Mouse (Mus musculus) lung, embryonic 16.5 days (tissue): ENCODE measurements around the gene Gm43720. TPM values are rescaled to one million over a fixed set of nuclear protein-coding genes. Genes with fewer than 3 reads are reported as not detected.

Experiments used
- ATAC-seq: fragments of 200-750 bp; cut with Nextera tagmentation; 2 replicates; pipeline ENCODE4 v1.8.0; 2017; ENCODE audit warnings: low read depth, mild to moderate bottlenecking, moderate library complexity
- H3K27ac ChIP-seq: fragments of 300-500 bp; sonication (generic); 2 replicates; pipeline ENCODE4 v1.5.1; 2014; ENCODE audit warnings: mild to moderate bottlenecking, control low read depth, low read length
- H3K27me3 ChIP-seq: fragments of 300-500 bp; sonication (generic); 2 replicates; pipeline ENCODE4 v1.6.1; 2014; ENCODE audit warnings: low read depth, low read length, mixed read lengths; ENCODE audit not compliant: control insufficient read depth, insufficient read depth
- H3K36me3 ChIP-seq: fragments of 300-500 bp; sonication (generic); 2 replicates; pipeline ENCODE4 v1.6.1; 2014; ENCODE audit warnings: low read length; ENCODE audit not compliant: control insufficient read depth, insufficient read depth
- H3K4me1 ChIP-seq: fragments of 300-500 bp; sonication (generic); replicated peaks from 2 replicates; pipeline ENCODE4 v1.6.1; 2014; ENCODE audit warnings: low read length, mixed read lengths; ENCODE audit not compliant: control insufficient read depth, insufficient read depth
- H3K4me2 ChIP-seq: fragments of 300-500 bp; sonication (generic); 2 replicates; pipeline ENCODE4 v1.6.1; 2014; ENCODE audit warnings: low read depth, low read length, control low read depth
- H3K4me3 ChIP-seq: fragments of 300-500 bp; sonication (generic); 2 replicates; pipeline ENCODE4 v1.5.1; 2014; ENCODE audit warnings: mild to moderate bottlenecking, low read length, control low read depth
- H3K9ac ChIP-seq: fragments of 300-500 bp; sonication (generic); 2 replicates; pipeline ENCODE4 v1.6.1; 2014; ENCODE audit warnings: low read length, control low read depth
- H3K9me3 ChIP-seq: fragments of 300-500 bp; sonication (generic); 2 replicates; pipeline ENCODE4 v1.6.1; 2016; ENCODE audit warnings: low read length; ENCODE audit not compliant: control insufficient read depth
- WGBS: fragments of 180-500 bp; shearing (Covaris S2); extraction: QIAGEN DNeasy Blood & Tissue Kit; methylation state at CpG from one replicate; pipeline ENCODE4 v1.1.7; 2014; 5-methylcytosine and 5-hydroxymethylcytosine counted together
- polyA plus RNA-seq: library from polyadenylated mRNA; unstranded; fragments of >200 nt; fragmentation: Nextera tagmentation; extraction: Ambion mirVana; gene quantifications from 2 replicates; pipeline ENCODE4 v1.2.1, GENCODE M21; 2015

The Gm43720 gene
- polyA plus RNA-seq: 0.13 and 0.19 TPM in 2 replicates

DNA sequence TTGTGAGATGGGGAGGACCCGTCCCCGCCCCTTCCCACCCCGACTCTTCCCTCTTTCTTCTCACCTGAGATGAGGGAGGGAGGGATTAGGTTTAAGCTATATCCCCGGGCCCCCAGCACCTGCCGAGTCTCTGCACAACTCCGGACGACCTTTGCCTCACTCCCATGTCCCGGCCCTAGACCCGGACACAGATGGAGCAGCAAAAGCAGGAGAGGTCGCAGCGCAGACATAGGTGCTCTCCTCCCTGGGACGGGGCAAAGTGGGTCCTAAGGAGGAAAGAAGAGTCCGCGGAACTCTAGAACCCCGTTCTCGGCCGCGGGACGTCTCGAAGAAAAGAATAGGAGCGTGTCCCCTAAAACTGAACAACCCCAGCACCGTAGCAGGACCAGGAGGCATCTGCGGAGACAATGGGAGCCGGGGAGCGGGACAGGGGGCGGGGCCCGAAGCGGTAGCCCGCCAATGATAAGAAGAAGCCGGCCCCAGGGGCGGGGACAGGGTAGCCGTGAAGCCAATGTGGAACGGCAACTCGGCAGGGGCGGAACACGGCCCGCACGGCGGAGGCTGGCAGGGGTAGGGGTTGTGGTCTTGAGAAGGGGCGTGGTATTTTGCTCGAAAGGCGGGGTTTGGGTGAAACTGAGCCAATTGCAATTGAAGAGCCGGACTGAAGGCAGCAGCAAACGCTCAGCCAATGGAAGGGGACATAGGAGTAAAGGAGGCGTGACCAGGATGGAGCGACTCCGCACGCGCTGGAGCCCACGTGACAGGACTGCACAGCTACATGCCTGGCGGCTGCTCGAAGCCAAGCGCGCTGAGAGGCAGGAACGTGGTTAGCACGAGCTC, at the start of gene Gm43720, which contains the start of the genes Gpc2 and Stag3:
TSS of gene Gm43720 (minus strand) at position 374 of the 840 bp plus-strand sequence.
TSS of gene Gpc2 (minus strand) at position 421 of the 840 bp plus-strand sequence.
TSS of gene Stag3 (plus strand) at position 656 of the 840 bp plus-strand sequence.
- WGBS: under 1% methylated on average over 56 of the region's 56 CpGs

DNA sequence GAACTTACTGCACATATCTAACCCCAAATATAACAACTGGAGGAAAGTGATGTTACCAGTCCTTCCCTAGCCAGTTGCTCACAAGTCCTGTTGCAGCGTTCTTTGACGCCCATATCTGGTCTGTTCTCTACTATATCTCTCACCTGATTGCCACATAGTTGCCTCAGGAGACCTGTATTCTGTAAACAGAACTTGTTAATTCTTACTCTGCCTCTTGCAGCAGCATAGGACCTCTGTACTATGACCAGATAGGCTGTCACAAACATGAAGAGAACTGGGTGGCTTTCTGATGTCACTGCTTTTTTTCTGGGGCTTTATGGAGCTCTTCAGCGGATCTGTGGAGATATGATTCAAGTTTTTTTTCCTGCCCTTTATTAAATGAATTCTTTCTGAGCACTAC, 33.0 kb upstream of the Gm43720 start:
- Histone ChIP-seq H3K9me3 (no peaks in the 10 kb centered on the region), H3K9ac (no peak overlapping the region), H3K4me2 (no peak overlapping the region), H3K4me3 (no peak overlapping the region), H3K27me3 (no peaks in the 10 kb centered on the region), H3K36me3 (no peaks in the 10 kb centered on the region), H3K27ac (no peak overlapping the region), H3K4me1 (no peaks in the 10 kb centered on the region)
- ATAC-seq: no peak
- WGBS: 82% methylated on average over 3 of the region's 3 CpGs

More for the DNA sequence above, at the start of gene Gm43720, which contains the start of the genes Gpc2 and Stag3:
- 0 out of 2 replicates have a peak, but pooled peaks cover 2% of the 10 kb centered on the region for H3K36me3 ChIP-seq
- 0 out of 2 replicates have a peak within 1 kb of the TSS, but pooled peaks have one; percentile 13 for H3K27ac ChIP-seq
- peak within 1 kb of the TSS; percentile 75 for H3K4me3 ChIP-seq
- H3K9me3 ChIP-seq: peaks cover 8% of the 10 kb centered on the region
- H3K4me2 ChIP-seq: peak within 1 kb of the TSS; percentile 89
- peaks cover 19% of the 10 kb centered on the region for H3K4me1 ChIP-seq
- H3K27me3 ChIP-seq: 0 out of 2 replicates have a peak, but pooled peaks cover 2% of the 10 kb centered on the region
- H3K9ac ChIP-seq: peak within 1 kb of the TSS; percentile 75
- peak; percentile 99 for ATAC-seq

DNA sequence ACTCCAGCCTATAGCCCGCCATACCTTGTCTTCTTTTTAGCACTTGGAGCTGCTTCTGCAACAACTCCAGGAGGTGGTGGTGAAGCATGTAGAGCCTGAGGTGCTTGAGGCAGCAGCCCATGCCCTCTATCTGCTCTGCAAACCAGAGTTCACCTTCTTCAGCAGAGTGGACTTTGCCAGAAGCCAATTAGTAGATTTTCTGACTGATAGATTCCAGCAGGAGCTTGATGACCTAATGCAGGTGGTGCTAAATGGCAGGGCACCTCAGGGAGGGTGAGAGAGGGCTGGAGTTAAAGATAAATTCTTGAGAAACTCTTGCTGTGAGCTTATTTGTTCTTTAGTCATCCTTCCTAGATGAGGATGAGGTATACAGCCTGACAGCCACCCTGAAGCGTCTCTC, 19.9 kb upstream of the Gm43720 start:
- H3K9me3 ChIP-seq: no peaks in the 10 kb centered on the region
- no peak overlapping the region for H3K9ac ChIP-seq
- no peak overlapping the region for H3K4me3 ChIP-seq
- H3K36me3 ChIP-seq: no peaks in the 10 kb centered on the region
- no peak overlapping the region for H3K27ac ChIP-seq
- no peaks in the 10 kb centered on the region for H3K4me1 ChIP-seq
- ATAC-seq: no peak
- WGBS: 78% methylated on average over 2 of the region's 2 CpGs
- no peaks in the 10 kb centered on the region for H3K27me3 ChIP-seq
- H3K4me2 ChIP-seq: no peak overlapping the region

DNA sequence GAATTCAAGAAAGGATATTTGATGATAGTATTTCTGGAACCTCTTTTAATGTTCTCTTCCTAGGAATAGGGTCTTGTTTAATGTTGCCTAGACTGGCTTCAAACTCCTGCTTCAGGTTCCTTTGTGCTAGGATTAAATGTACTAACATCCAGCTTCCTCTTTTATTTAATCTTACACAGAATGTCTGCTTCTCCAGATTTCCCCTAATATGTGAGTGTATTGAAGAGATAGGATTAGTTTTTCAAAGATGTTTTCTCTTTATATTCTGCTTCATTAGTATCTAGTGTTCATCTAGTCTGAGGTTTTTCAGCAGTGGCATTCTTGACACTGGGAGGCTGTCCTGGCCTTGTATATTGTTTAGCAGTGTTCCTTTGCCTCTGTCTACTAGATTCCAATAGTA, 14.4 kb upstream of the Gm43720 start:
- Histone ChIP-seq H3K36me3 (no peaks in the 10 kb centered on the region), H3K4me1 (no peaks in the 10 kb centered on the region), H3K27me3 (no peaks in the 10 kb centered on the region), H3K9me3 (no peaks in the 10 kb centered on the region), H3K27ac (no peak overlapping the region), H3K4me3 (no peak overlapping the region), H3K9ac (no peak overlapping the region), H3K4me2 (no peak overlapping the region)
- ATAC-seq: no peak

DNA sequence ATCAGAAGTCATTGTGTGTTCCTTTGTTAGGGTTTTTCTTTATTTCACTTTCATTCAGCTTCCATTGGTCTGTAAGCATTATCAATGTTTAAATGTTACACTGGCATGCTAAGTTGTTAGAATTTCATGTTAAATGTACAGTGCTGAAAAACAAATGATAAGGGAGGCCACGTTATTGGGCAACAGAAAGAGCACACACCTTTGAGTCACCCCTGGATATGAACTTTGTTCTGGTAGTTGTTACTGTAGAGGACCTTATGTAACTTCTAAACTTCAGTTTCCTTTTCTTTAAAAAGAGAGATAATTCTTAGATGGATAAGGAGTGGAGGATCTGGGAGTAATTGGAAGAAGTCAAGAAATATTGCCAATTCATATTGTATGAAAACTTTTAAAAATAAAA, 11.9 kb upstream of the Gm43720 start:
- no peak for ATAC-seq
- Histone ChIP-seq H3K9me3 (no peaks in the 10 kb centered on the region), H3K4me3 (no peak overlapping the region), H3K4me1 (no peaks in the 10 kb centered on the region), H3K27ac (no peak overlapping the region), H3K27me3 (no peaks in the 10 kb centered on the region), H3K4me2 (no peak overlapping the region), H3K9ac (no peak overlapping the region), H3K36me3 (no peaks in the 10 kb centered on the region)
- WGBS: 74% methylated on average over 1 of the region's 1 CpGs

DNA sequence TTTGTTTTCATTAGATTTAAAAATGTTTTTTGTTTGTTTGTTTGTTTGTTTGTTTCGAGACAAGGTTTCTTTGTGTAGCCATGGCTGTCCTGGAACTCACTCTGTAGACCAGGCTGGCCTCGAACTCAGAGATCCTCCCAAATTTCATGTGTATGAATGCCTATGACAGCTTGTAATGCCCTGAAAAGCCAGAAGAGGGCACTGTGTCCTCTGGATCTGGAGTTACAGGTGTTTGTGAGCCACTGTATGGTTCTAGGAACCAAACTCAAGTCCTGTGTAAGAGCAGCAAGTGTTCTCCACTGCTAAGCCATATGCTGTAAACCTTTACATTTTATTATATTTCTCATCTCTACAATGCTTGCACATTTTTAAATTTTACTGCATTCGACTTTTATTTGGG, 8.1 kb upstream of the Gm43720 start:
- no peaks in the 10 kb centered on the region for H3K4me1 ChIP-seq
- H3K4me2 ChIP-seq: no peak overlapping the region
- ATAC-seq: no peak

DNA sequence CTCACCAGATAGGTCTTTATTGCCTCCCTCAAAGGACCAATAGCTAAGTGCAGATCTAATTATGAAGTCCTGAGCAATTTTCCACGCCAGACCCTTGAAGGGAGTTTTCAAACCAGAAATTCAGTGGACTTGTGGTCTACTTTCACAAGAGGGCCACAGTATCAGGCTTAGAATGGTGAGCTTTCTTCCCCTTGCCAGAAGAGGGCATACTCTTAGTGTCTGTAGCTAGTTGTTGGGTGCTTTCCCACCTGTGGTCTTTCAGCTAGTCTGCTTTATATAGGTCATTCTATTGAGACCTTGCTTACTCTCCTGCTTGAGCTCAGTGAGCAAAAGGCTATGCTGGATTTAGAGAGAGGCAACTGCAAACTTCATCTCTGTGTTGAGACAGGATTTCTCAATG, 3.8 kb upstream of the Gm43720 start:
- Histone ChIP-seq H3K4me3 (no peak overlapping the region), H3K27ac (no peak overlapping the region), H3K36me3 (no peaks in the 10 kb centered on the region), H3K9ac (no peak overlapping the region), H3K27me3 (0 out of 2 replicates have a peak, but pooled peaks cover 2% of the 10 kb centered on the region), H3K9me3 (peaks cover 8% of the 10 kb centered on the region), H3K4me1 (peaks cover 13% of the 10 kb centered on the region), H3K4me2 (no peak overlapping the region)
- no peak for ATAC-seq
- WGBS: 49% methylated on average over 1 of the region's 1 CpGs

More for the DNA sequence above, 8.1 kb upstream of the Gm43720 start:
- Histone ChIP-seq H3K27me3 (no peaks in the 10 kb centered on the region), H3K36me3 (no peaks in the 10 kb centered on the region), H3K4me3 (no peak overlapping the region), H3K9ac (no peak overlapping the region), H3K9me3 (no peaks in the 10 kb centered on the region), H3K27ac (no peak overlapping the region)
- WGBS: 63% methylated on average over 3 of the region's 3 CpGs

DNA sequence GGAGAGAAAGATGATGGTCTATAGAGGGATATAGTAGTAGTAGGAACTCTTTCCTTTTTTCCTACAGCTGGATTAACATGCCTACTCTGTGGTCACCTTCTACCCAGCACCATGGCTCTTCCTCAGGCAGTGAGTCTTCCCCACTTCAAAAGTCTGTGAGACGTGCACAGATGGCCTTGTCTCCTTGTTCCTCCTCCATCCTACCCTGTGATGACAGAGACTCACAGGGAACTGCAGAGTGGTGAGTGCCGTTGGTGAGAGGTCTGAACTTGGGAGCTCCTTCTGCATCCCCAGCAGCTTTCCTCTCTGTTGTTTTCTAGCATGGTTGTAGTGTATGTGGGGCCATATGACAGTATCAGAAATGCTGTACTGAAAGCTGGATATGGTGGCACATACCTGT, 2.0 kb upstream of the Gm43720 start:
- Histone ChIP-seq H3K9ac (no peak overlapping the region), H3K9me3 (peaks cover 8% of the 10 kb centered on the region), H3K27me3 (0 out of 2 replicates have a peak, but pooled peaks cover 2% of the 10 kb centered on the region), H3K27ac (no peak overlapping the region), H3K36me3 (0 out of 2 replicates have a peak, but pooled peaks cover 2% of the 10 kb centered on the region), H3K4me3 (no peak overlapping the region), H3K4me1 (peaks cover 13% of the 10 kb centered on the region), H3K4me2 (no peak overlapping the region)
- WGBS: 88% methylated on average over 2 of the region's 2 CpGs
- no peak for ATAC-seq

DNA sequence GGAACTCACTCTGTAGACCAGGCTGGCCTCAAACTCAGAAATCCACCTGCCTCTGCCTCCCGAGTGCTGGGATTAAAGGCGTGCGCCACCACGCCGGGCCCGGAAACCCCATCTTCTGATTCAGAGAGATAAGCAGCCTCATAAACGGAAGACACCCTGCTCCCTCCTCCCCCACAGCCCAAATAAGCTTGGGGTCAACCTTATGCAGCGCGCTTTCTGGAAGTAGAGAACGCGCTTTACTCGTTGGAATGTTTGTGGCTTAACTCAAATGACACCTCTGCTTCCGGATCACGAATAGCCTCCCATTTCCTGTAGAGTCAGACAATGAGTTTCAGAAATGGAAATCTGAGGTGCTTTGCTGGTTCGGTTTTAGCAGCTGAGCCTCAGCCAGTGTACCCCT, 1.1 kb upstream of the Gm43720 start:
- H3K4me2 ChIP-seq: no peak overlapping the region
- 0 out of 2 replicates have a peak, but pooled peaks cover 2% of the 10 kb centered on the region for H3K36me3 ChIP-seq
- H3K4me3 ChIP-seq: no peak overlapping the region
- no peak overlapping the region for H3K27ac ChIP-seq
- H3K27me3 ChIP-seq: 0 out of 2 replicates have a peak, but pooled peaks cover 2% of the 10 kb centered on the region
- WGBS: 89% methylated on average over 15 of the region's 15 CpGs
- ATAC-seq: no peak
- H3K9ac ChIP-seq: no peak overlapping the region
- peaks cover 8% of the 10 kb centered on the region for H3K9me3 ChIP-seq
- peaks cover 13% of the 10 kb centered on the region for H3K4me1 ChIP-seq
